Mouse (Mus musculus): ENCODE results near the gene Per2.

Gene Per2

DNA sequence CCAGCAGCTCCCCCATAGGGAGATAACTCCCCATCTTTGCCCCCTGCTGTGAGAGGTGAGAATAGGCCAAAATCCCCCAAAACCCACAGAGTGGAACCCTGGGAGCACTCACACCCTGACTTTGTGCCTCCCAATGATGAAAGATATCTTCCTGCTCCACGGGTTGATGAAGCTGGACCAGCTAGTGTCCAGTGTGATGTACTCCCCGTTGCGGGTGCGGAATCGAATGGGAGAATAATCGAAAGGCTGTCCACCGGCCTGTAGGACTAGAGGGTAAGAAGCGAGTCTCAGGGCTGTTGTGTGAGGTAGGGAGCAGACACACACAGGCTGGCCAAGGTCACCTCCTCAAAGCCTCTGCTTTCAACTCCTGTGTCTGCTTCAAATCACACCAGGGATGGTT lies 24.2 kb downstream of the Per2 start:
- DNase-seq (ENCODE audit: low read depth, low spot score), result no peak

DNA sequence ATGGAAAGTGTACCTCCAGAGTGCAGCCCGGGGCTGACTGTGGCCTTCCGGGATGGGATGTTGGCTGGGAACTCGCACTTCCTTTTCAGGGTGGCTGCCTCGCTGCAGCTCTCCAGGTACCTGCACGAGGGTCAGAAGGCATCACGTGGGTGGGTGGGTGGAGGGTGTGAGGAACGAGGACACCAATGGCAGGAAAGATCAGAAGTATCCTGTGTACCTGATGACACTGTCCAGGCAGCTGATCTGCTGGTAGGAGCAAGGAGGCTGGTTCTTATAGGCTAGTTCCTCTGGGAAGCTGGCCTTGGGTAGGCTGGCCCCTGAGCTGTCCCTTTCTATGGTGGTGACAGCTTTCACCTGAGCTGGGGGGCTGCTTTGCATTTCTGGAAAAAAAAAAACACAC lies 28.4 kb downstream of the Per2 start:
- DNase-seq (ENCODE audit: low read depth, low spot score), result no peak

DNA sequence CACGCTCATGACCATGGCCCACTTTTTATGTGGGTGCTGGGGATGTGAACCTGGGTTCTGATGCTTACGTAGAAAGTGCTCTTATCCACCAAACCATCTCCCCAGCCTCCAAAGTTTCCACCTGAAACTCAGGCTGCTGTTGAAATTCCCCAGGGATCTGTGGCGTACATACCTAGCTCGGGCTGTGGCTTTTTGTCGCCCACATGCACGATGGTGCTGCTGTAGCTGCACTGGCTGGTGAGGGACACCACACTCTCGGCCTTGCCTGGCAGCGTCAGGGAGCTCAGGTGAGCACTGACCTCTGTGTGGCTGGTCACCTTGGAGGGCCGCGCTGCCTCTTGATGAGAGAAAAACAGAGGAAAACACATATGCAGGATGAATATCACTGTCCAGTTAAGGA lies 29.9 kb downstream of the Per2 start:
- DNase-seq (ENCODE audit: low read depth, low spot score), result no peak

DNA sequence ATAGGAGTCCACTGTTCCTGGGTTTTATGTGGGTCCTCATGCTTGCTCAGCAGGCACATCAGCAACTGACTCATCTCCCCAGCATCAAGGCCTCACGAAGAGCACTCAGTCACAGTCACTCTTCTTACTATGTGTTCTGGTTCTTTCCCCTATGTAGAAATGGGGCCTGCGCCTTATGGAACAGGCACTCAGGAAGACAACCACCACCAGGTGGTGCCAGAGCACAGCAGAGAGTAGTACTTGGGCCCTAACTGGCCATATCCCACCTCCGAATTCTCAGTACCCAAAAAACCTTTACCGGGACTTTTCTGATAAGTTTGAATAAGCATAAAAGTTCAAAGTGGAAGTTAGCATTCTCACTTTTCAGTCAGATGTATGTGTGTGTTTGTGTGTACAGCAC lies 30.5 kb downstream of the Per2 start:
- peak; percentile 50 for DNase-seq (ENCODE audit: low read depth, low spot score)

DNA sequence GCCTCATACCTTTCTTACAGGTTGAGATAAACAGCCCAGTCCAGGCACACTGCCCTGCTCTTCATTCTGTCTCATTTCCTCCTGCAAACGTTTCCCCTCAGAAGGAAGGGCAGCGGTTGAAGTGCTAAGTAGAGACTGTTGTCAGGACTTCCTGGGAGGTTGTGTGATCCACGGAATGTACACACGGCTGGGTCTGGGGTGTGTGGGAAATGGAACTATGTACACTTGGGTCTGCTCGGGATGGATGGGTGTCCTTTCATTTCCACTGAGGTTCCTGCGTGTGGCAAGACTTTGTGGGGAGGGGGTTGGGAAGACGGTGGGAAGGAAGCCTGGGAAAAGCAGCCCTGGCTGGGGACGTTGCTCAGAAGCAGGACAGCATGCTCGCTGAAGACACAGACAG lies 32.7 kb downstream of the Per2 start:
- DNase-seq (ENCODE audit: low read depth, low spot score), result no peak

DNA sequence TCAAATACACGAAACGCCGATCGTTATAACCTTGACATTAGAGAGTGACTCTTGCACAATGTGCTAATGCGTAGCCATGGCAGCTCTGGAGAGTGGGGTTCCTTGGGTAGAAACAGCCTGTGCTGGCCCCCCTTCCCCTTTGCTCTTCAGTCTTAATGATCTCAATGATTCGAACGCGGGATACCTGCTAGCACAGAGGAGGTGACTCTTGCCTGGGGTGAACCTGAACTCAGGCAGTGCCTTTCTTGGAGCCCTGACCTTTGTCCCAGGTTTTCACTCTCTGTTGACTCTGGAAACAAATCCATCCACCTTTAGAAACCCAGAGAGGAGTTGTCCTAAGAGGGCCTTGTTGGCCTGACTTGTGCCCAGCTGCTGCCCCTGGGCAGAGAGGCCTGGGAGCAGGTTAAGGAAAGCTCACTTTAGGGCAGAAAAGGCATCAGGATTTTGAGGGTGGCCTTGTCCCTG lies 38.5 kb downstream of the Per2 start:
- no peak for DNase-seq (ENCODE audit: low read depth, low spot score)

DNA sequence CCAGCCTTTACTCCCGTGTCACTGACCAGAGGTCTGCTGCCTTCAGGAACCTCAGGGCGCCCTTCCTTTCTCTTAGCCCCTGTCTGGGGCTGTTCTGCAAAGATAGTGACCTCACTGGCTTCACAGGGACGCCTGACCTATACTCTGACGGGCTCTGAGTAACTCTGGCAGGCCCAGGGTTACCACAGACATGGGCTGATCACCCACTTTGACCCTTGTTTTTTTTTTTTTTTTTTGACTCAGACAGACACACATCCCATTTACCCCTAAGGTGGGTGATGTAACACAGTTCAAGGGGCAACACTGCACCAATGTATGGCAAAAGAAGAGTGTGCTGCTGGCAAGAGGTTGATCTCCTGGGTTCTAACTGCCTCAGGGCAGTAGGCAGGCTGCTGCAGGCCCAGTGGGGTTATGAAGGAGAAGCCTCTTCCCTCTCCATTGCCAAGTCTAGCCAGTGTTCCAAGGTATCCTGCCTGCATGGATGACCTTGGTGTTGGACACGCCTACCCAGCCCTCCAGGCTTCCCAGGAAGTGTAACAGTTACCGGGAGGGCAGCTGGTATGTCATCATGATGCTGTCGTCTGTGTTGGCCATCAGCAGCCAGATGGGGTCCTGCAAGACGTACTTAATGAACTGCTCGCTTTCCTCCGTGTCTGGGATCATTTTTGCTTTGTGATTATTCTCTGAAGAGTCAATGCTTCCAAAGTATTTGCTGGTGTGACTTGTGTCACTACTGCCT lies 39.1 kb downstream of the Per2 start:
- no peak for DNase-seq (ENCODE audit: low read depth, low spot score)

DNA sequence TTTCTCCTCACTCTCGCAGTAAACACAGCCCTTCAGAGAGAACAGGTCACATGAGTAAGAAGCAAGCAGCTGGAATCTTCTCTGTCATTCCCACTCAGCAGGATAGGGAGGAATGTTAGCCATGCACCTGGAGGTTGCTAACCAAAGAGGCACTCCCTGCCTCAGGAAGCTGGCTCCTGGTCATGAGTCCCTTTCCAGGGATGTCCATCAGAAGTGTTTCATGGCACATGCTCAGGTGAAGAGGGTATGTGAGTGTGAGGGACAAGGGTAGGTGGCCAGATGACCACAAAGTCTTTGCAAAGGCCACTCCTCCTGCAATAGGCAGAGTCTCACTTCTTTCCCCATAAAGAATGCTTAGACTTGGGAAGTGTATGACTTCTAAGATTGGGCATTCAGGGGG lies 41.1 kb downstream of the Per2 start:
- no peak for DNase-seq (ENCODE audit: low read depth, low spot score)

DNA sequence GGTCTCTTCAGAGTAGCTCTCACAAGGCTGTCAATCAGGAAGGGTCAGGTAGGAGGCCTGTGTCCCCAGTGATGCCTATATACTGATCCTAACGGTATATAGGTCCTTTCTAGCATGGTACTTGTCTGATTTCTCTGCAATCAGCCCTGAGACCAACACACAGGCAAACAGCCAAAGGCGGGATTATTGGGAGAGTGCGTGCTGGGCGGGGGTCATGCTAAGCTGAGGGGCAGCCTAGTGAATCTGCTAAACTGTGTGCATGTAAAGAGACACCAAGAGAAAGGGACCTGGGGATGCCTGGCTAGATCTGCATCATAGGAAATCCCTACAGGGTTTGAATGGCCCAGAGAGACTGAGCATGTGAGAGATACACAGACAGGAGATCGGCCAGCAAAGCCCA lies 43.8 kb downstream of the Per2 start:
- no peak for DNase-seq (ENCODE audit: low read depth, low spot score)

DNA sequence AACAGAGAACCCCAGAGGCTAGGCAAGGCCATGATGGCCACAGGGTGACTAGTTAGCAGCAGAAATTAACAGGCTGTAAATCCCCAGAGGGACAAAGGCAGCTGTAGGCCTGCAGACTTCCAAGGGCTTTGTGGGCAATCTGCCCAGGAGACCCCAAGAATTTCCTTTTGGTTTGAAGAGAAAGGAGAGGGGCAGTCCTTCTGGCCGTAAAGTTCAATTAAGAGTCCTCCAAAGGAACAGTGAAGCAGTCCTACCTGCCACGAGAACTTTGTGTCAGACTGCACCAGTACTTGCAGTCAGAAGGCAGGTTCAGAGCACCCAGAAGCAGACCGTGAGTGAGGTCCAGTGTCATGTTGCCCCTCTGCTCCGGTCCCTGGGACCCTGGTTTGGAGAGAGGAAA lies 44.2 kb downstream of the Per2 start:
- no peak for DNase-seq (ENCODE audit: low read depth, low spot score)

DNA sequence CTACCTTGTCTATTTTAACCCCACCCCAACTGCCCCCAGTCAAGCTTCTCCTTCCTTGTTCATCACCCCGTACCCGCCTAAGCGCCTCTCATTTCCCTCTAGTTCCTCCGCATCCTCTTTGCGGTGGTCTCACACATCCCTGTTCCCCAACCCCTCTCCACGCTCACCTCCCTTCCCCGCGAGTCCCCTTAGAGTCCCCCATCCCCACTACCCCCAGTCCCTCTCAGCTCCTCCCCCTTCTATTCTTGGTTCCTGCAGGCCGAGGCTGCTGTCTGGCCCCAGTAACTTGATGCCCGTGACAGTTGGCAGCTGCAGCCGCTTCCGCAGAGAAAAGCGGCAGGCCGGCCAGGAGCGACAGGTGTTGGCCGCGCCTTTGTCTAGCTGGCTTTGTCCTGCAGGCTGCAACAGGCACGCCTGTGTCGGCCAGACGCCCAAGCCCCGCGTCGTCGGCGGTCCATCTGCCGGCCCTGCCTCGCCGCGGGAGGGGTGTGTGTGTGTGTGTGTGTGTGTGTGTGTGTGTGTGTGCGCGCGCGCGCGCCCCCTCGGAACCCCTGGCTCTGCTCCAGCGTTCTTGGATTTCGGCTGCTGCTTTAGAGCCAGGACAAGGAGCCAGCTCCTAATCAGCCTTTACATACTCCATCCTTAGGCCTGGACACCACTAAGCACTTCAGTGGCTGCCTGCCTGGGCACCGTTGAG lies 45.1 kb downstream of the Per2 start, which contains the start of gene Hes6:
Gene Hes6, minus strand, starts transcription at position 141 of the 697 bp plus-strand sequence.
- DNase-seq (ENCODE audit: low read depth, low spot score), result no peak

DNA sequence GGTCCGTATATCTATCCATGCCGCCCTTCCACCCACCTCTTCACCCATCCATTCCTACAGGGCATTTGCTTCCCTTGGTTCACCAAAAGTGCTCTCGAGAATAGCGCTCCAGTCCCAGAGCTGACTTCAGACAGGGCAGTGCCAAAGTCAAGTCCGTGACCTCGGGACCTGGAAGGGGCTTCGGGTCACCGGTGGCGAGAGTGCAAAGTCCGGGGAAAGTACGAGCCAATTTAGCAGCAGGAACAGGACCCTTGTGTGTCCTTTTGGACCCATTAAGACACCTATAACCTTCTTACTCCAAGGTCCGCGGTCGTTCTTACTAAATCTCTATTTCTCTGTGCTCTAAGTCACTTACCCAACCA lies 45.6 kb downstream of the Per2 start:
- no peak for DNase-seq (ENCODE audit: low read depth, low spot score)

DNA sequence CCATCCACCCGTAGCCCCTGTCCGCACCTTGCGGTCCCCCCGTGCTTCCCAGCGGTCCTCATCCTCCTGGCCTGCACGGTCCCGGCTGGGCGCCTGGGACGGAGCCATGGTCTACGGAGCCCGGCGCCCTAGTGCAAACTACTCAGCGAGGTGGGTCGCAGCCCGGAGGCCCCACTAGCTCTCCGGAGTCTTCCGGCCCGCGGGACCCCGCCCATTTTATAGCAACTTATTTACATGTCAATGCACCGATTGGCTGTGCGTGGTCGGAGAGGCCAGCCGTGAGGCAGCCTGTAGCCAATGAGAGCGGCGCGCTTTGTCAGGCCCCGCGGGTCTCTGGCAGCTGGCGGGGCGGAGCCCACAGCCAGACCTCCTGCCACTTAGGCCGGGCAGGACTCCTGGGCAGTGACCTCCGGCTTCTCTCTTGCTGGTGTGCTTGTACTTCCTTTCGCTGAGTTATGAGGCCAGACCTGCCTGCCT lies 46.1 kb downstream of the Per2 start:
- DNase-seq (ENCODE audit: low read depth, low spot score), result peak; percentile 89

DNA sequence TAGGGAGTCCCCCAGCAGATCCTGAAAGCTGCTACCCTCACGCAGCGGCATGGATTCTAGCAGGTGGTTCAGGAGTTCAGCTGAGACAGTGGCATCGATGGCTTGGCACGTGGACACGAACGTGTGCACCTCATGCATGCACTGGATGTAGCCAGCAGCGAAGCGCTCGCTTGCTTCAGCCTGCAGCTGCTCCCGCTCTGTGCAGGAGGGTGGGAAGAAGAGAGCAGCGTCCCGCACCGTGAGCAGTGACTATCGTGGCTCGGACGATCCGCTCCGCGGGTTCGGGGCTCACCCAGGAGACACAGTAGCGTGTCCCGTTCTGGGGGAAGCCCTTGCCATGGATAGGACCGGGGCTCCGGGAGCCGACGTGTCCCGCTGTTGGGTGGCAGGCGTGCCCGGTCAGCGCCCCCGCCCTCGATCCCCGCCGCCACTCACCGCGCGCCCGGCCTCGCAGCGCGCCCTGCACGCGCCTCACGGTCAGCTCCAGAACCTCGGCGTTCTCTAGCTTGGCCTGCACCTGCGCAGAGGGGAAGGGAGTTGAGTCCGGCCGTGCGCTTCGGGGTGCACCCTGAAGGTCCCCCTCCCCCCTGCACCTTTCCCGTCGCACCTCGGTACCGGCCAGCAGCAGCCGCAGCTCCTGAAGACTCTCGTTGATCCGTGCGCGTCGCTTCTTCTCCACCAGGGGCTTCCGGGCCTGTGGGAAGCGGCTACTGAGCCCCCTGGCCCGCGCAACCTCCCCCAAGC lies 46.7 kb downstream of the Per2 start:
- no peak for DNase-seq (ENCODE audit: low read depth, low spot score)

DNA sequence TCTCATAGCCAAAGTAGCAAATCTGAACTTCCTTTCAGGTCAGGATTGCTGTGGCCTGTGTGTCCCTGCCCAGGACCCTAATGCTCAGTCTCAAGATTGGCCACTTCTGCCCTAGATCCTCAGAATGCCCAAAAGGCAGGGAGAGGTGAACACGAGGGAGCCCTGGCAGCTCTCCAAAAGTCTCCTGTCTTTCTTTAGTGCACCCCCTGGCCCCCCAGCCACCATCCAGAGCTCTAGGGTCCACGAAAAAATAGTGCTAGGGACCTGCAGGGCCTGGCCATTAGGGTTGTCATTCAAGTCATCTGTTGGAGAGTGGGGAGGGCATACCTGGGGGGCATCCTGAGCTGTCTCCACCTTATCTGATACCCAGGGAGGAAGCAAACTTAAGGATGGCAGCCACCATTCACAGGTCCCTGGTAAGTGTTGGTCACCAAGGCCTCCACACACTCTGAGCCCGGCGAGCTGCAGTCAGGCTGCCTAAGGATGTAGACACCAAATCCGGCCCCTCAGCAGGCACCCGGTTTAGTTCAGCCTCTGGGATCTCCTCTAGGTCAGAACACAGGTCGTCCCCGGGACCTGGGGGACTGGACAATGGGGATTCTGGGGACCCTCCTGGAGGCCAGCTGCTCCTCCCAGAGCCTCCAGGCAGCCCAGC lies 47.4 kb downstream of the Per2 start:
- DNase-seq (ENCODE audit: low read depth, low spot score), result no peak

DNA sequence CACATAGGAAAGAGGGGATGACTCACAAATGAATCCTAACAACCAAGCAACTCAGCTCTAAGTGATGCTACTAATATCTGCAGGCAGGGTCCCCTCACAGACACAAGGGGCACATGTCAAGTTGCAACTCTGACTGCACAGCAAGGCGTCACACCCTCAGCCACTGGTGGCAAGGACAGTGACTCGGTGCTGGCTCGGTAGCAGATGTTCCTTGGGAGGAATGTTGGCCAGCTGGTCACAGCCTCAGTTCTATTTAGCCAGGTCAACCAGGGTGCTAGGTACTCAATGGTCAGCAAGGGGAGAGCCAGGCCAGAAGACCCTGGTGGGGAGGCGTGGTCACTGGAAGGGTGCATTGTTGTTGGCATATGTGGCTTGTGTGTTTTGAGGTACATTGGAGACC lies 51.3 kb downstream of the Per2 start:
- no peak for DNase-seq (ENCODE audit: low read depth, low spot score)

DNA sequence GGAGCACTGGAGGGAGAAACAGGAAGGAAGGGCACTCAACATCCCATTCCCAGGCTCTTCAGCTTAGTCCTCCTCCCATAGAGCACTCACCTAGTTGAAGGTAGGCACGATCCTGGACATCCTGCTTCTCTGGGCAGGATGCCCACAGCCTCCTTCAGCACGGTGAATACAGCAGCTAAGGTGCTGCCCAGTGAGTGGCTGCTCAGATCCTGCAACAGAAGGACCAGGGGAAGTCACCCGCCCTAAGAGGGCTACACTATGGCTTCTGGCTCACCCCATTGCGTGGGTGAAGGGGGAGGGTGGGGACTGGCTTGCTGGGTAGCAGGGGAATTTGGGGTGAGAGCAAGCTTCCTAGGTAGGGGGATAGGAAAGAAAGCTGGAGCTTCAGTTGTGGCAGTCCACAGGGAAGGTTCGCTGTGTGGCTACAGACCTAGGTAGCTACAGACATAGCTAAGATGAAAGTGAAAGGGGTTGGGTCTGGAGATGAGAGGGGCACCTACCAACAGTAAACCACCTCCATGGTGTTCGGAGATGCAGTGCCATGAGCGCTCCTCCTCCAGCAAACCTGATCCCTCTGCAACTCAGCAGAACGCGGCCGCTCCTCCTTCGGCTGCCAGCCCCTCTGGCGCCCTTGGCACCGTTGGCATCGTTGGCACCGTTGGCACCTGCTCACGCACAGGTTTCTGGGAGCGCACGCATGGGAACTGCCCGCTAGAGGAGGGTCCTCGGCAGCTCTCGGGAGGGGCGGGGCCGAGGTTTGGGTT lies 53.5 kb downstream of the Per2 start:
- DNase-seq (ENCODE audit: low read depth, low spot score), result no peak

DNA sequence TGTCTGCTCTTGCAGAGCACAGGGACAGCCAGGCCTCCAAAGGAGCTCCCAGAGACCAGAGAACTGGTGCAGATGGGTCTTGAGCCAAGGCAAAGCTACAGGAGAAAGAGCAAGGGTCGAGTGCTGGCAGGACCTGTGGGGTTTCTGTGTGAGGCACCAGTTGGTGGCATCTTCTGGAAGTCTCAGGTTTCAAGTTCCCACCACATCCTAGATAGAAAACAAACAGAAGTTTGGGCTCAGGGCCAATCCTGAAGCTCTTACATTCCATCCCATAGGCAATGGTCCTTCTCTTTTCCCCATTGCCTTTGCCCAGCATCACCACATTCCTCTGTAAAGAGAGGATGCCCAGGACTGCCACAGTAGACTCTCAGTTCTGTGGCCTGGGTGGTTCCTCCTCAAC lies 54.1 kb downstream of the Per2 start:
- DNase-seq (ENCODE audit: low read depth, low spot score), result no peak

DNA sequence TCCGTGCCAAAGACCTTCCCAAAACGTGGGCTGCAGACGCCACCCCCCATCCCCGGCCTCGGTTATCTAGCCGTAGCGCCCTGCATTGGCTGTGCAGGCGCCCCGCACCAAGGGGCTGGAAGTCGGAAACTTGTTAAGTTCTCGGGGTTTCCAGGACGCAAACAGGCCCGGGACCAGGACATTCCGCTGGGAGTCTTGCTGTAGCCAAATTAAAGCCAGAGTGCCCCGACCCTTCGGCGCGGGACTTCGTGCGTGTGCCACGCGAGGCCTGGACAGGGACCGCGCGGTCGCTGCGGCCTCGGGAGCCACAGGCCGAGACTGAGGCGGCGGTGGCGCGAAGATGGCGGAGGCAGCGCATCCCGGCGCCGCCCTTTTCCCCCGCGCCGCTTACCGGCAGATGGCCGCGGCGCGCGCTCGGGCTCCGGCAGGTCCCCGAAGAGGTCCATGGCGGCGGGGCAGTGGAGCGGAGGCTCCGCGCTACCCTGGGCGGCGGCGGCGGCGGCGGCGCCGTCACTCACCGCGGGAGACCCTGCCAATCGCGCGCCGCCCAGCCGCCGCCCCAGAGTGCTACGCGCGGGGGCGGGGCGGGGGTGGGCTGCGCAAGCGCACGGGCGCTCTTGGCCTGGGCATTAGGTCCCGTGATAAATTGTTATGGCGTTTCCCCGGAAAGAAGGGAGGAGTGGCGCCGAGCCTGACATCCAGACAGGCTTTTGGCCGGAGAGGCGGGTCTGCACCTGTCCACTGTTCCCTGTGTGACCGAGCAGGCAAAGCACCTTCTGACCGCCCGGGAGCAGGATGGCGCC lies 60.7 kb downstream of the Per2 start, which contains the start of gene Ilkap:
Gene Ilkap, minus strand, starts transcription at position 556 of the 803 bp plus-strand sequence.
- peak; percentile 60 for DNase-seq (ENCODE audit: low read depth, low spot score)

DNA sequence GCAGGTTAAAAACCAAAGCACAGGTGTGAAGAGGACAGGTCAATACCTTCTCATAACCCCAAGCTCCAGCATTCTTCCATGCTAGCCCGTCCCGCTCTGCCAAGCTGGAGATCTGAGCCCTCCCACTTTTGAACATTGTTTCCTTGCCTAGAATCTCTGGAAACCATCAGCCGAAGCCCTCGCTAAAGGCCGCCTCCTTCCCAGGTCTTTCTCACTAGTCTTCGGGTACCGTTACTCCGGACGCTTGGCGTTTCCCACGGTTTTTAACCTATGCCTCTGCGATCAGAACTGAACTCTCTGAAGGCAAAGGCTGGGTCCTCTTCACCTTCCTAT lies 61.2 kb downstream of the Per2 start:
- DNase-seq (ENCODE audit: low read depth, low spot score), result no peak

Measured in telencephalon, adult 2 months (tissue).